Mouse (Mus musculus) stomach, embryonic 16.5 days (tissue): ENCODE data around the gene Ppm1f. TPM values are rescaled to one million over a fixed set of nuclear protein-coding genes. Genes with fewer than 3 reads are reported as not detected.
A peak's percentile ranks its signal among the peaks of the same experiment; 100 is the strongest.

Source experiments
- ATAC-seq: fragments of 200-750 bp; cut with Nextera tagmentation; 2 replicates; pipeline ENCODE4 v1.8.0; 2017; ENCODE audit warnings: moderate number of reproducible peaks, moderate TSS enrichment; ENCODE audit not compliant: insufficient read depth, low FRiP score
- H3K27ac ChIP-seq: fragments of 300-500 bp; sonication (generic); 2 replicates; pipeline ENCODE4 v1.5.1; 2014; ENCODE audit warnings: low read length
- H3K27me3 ChIP-seq: fragments of 300-500 bp; sonication (generic); 2 replicates; pipeline ENCODE4 v1.6.1; 2014; ENCODE audit warnings: low read length, control low read depth, mixed read lengths; ENCODE audit not compliant: control insufficient read depth, insufficient read depth
- H3K36me3 ChIP-seq: fragments of 300-500 bp; sonication (generic); 2 replicates; pipeline ENCODE4 v1.6.1; 2014; ENCODE audit warnings: low read length; ENCODE audit not compliant: control insufficient read depth, insufficient read depth
- H3K4me1 ChIP-seq: fragments of 300-500 bp; sonication (generic); 2 replicates; pipeline ENCODE4 v1.6.1; 2014; ENCODE audit warnings: low read length, control low read depth, mixed read lengths; ENCODE audit not compliant: control insufficient read depth, insufficient read depth
- H3K4me2 ChIP-seq: fragments of 300-500 bp; sonication (generic); 2 replicates; pipeline ENCODE4 v1.6.1; 2014; ENCODE audit warnings: low read depth, low read length, mixed read lengths
- H3K4me3 ChIP-seq: fragments of 300-500 bp; sonication (generic); replicated peaks from 2 replicates; pipeline ENCODE4 v1.5.1; 2014; ENCODE audit warnings: mild to moderate bottlenecking, low read length
- H3K9ac ChIP-seq: fragments of 300-500 bp; sonication (generic); 2 replicates; pipeline ENCODE4 v1.6.1; 2014; ENCODE audit warnings: low read length
- H3K9me3 ChIP-seq: fragments of 300-500 bp; sonication (generic); replicated peaks from 2 replicates; pipeline ENCODE4 v1.6.1; 2016; ENCODE audit warnings: low read length, control low read depth; ENCODE audit not compliant: control insufficient read depth
- WGBS: fragments of 180-500 bp; shearing (Covaris S2); extraction: QIAGEN DNeasy Blood & Tissue Kit; methylation state at CpG from one replicate; pipeline ENCODE4 v1.1.7; 2014; 5-methylcytosine and 5-hydroxymethylcytosine counted together
- polyA plus RNA-seq: library from polyadenylated mRNA; unstranded; fragments of >200 nt; fragmentation: Nextera tagmentation; extraction: Ambion mirVana; gene quantifications from 2 replicates; pipeline ENCODE4 v1.2.1, GENCODE M21; 2015

Gene Ppm1f
- polyA plus RNA-seq, 1 experiment from 2014 or later, result 23.1 TPM

DNA sequence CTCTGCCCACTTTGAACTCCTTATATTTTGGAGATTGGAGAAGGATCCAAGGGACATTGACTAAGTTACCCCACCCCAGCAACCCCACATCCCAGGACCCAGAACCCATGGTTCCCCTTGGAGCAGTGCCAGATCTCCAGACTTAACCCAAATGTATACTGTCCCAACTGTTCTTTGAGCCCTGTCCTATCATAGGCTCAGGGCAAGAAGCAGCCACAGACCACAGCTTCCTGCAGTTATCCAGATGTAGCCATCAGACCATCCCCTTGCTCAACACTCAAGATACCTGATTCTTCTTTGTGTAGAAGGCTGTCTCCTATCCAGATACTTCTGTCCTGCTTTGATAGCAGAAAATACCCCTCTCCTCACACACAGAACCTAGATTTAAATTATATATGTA, 31.1 kb upstream of the Ppm1f start:
- H3K4me1 ChIP-seq, result peaks cover 3% of the 10 kb centered on the region; the same call in 1 of the 2 replicates
- H3K36me3 ChIP-seq, result no peaks in the 10 kb centered on the region
- H3K27ac ChIP-seq, result no peak overlapping the region
- no peak overlapping the region for H3K4me3 ChIP-seq
- H3K4me2 ChIP-seq, result no peak overlapping the region
- no peak overlapping the region for H3K9ac ChIP-seq
- no peak for ATAC-seq
- H3K9me3 ChIP-seq, result no peaks in the 10 kb centered on the region
- no peaks in the 10 kb centered on the region for H3K27me3 ChIP-seq

DNA sequence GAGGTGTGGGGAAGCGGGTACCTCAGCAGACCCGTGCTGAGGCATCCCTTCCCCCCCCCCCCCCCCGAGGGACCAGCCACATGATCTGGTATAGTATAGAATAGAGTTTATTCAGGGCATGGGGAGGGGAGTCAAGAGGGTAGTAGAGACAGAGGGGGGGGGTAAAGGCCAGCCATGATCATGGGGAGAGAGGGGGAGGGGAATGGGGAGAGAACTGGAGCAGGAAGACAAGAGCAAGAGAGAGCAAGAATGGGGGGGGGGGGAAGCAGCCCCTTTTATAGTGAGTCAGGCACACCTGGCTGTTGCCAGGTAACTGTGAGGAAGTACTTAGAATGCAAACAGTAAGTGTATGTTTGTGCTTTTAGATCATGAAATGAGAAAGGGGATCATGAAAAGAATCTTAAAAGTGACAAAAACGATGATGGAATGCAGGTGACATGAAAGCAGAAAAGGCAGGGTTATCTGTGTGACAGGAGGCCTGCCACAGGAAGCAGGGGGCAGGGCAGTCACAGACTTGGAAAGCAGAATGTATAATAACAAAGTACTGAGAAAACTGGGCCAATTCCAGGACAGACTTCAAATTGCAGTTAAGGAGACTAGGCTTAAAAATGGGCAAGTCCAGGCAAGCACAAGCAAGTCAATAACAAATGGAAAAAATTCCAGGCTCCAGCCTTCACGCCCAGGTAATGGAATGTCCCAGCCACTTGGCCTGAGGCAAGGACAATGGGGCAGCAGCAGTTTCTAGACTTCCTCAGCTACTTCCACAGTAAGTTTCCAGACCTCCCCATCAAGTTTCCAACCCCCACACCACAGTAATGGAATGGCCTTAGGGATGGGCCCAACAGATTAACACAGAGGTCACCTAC, 30.3 kb upstream of the Ppm1f start:
- peak overlapping the region; percentile 72 for H3K27ac ChIP-seq
- ATAC-seq, result no peak
- no peak overlapping the region for H3K4me2 ChIP-seq
- no peaks in the 10 kb centered on the region for H3K36me3 ChIP-seq
- H3K4me3 ChIP-seq, result no peak overlapping the region
- no peak overlapping the region for H3K9ac ChIP-seq
- 40% methylated on average over 4 of the region's 5 CpGs for WGBS
- H3K4me1 ChIP-seq, result peaks cover 3% of the 10 kb centered on the region; the same call in 1 of the 2 replicates
- no peaks in the 10 kb centered on the region for H3K27me3 ChIP-seq
- no peaks in the 10 kb centered on the region for H3K9me3 ChIP-seq

DNA sequence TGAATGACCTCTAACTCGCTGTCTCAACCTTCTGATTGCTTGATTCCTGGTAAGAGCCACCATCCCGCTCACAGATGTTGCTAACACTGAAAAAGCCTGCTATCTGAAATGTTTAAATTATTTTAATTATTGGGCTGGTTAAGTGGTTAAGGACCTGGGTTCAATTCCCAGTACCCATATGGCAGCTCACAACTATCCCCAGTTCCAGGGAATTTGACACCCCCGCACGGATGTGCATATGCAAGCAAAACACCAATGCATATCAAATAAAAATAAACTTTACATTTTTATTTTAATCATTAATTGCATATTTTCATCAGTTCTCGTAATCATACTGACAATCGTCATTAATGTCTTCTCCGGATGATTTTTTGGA, 26.0 kb upstream of the Ppm1f start:
- Histone ChIP-seq H3K9me3 (no peaks in the 10 kb centered on the region), H3K4me1 (peaks cover 5% of the 10 kb centered on the region; the same call in 1 of the 2 replicates), H3K4me2 (peak overlapping the region; percentile 61), H3K27ac (peak overlapping the region; percentile 95), H3K27me3 (no peaks in the 10 kb centered on the region), H3K9ac (0 out of 2 replicates have a peak overlapping the region, but pooled peaks have one; percentile 38), H3K36me3 (no peaks in the 10 kb centered on the region), H3K4me3 (peak overlapping the region; percentile 63)
- ATAC-seq, result peak; percentile 19; the same call in 1 of the 2 replicates
- WGBS, result 35% methylated on average over 7 of the region's 7 CpGs

DNA sequence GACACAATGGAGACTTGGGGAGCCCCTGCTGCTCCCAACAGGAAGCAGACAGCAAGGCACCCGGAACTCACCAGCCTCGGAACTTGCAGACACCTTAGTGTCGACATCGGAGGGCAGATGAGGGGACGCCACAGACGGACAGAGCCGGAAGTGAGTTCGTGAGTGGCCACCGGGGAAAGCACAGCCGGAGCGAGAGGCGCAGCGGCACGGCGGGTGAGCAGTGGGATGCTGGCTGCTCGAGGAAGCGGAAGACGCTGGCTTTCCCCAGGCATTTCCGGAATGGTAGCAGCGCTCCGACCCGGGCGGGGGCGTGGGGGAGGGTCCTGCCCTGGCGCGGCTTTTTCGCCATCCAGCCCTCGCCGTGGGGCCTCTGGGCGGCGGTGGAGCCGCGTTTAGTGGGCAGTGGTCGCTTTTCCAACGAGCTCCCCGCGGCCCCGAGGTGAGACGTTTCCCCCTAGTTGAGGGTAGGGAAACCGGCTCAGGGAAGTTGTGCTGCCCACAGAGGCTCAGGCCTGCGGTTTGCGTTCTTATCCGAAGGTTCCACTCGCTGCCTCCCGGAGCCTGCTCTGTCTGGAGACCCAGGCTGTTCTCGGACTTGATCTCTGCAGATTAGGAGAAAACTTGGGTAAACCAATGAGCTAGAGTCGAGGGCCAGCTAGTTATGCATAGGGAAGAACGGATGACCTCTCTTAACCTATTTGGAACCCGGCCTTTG, 25.5 kb upstream of the Ppm1f start, which contains the start of the genes Top3b and Vpreb1:
Gene Top3b (plus strand): TSS at position 120 of the 715 bp plus-strand sequence.
Gene Vpreb1 (minus strand): TSS at position 227 of the 715 bp plus-strand sequence.
- WGBS, result under 1% methylated on average over 48 of the region's 49 CpGs
- H3K36me3 ChIP-seq, result peaks cover 2% of the 10 kb centered on the region
- ATAC-seq, result peak; percentile 98
- H3K9ac ChIP-seq, result peak within 1 kb of the TSS; percentile 81
- H3K27me3 ChIP-seq, result no peaks in the 10 kb centered on the region
- H3K4me3 ChIP-seq, result peak within 1 kb of the TSS; percentile 63
- 0 out of 2 replicates have a peak, but pooled peaks cover 1% of the 10 kb centered on the region for H3K9me3 ChIP-seq
- peak within 1 kb of the TSS; percentile 61 for H3K4me2 ChIP-seq
- peaks cover 5% of the 10 kb centered on the region; the same call in 1 of the 2 replicates for H3K4me1 ChIP-seq
- H3K27ac ChIP-seq, result peak within 1 kb of the TSS; percentile 95

DNA sequence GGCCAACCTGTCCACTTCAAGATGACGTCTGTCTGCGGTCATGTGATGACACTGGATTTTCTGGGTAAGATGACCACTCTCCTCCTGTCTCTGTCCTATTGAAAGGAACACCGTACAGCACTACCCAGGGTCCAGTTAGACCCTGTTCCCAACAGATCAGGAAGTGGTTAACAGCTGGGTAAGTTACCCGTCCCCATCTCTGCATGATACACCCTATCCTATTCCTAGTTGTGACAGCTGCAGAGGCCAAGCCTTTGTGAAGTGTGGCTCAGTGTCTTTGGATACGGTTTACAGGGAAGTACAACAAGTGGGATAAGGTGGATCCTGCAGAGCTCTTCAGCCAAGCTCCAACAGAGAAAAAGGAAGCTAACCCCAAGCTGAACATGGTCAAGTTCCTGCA, 17.2 kb upstream of the Ppm1f start:
- peaks cover 26% of the 10 kb centered on the region for H3K36me3 ChIP-seq
- no peak overlapping the region for H3K4me3 ChIP-seq
- H3K9me3 ChIP-seq, result peaks cover 7% of the 10 kb centered on the region; the same call in 1 of the 2 replicates
- 88% methylated on average over 5 of the region's 5 CpGs for WGBS
- H3K27ac ChIP-seq, result no peak overlapping the region
- no peaks in the 10 kb centered on the region for H3K4me1 ChIP-seq
- ATAC-seq, result no peak
- H3K4me2 ChIP-seq, result no peak overlapping the region
- no peaks in the 10 kb centered on the region for H3K27me3 ChIP-seq
- H3K9ac ChIP-seq, result no peak overlapping the region

DNA sequence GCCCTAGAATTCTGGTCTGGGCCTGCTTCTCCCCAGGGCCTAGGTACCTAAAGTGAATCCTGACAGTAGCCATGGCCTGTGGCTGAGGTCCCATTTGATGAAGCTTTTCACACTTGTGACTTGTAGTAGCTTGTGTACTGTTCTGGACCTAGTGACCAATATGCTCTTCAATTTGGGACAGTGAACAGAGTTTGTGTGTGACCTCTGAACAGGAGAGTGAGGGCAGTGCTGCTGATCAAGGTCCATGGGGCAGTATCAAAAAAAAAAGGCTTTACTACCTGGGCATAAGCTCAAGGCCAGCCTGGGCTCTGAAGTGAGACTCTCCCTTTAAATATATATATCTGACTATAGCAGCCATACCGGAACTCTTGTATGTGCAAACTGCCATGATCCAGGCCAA, 7.9 kb upstream of the Ppm1f start:
- H3K27me3 ChIP-seq, result no peaks in the 10 kb centered on the region
- no peak for ATAC-seq
- no peaks in the 10 kb centered on the region for H3K4me1 ChIP-seq
- no peak overlapping the region for H3K9ac ChIP-seq
- WGBS, result 100% methylated on average over 1 of the region's 1 CpGs
- H3K4me3 ChIP-seq, result no peak overlapping the region
- H3K27ac ChIP-seq, result no peak overlapping the region
- no peak overlapping the region for H3K4me2 ChIP-seq
- H3K36me3 ChIP-seq, result peaks cover 10% of the 10 kb centered on the region
- no peaks in the 10 kb centered on the region for H3K9me3 ChIP-seq

DNA sequence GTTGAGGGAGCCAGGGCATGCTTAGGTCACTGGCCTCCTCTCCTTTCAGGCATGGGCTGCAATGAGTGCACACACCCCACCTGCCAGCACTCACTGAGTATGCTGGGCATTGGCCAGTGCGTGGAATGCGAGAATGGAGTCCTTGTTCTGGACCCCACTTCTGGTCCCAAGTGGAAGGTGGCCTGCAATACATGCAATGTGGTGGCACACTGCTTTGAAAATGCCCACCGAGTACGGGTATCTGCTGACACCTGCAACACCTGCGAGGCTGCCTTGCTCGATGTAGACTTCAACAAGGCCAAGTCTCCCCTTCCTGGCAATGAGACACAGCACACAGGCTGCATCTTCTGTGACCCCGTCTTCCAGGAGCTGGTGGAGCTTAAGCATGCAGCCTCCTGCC, 3.9 kb upstream of the Ppm1f start:
- ATAC-seq, result no peak
- Histone ChIP-seq H3K4me2 (no peak overlapping the region), H3K27ac (no peak overlapping the region), H3K9ac (no peak overlapping the region), H3K4me3 (no peak overlapping the region), H3K27me3 (no peaks in the 10 kb centered on the region), H3K9me3 (no peaks in the 10 kb centered on the region), H3K4me1 (peaks cover 9% of the 10 kb centered on the region), H3K36me3 (peaks cover 10% of the 10 kb centered on the region; the same call in 1 of the 2 replicates)
- 94% methylated on average over 7 of the region's 7 CpGs for WGBS

DNA sequence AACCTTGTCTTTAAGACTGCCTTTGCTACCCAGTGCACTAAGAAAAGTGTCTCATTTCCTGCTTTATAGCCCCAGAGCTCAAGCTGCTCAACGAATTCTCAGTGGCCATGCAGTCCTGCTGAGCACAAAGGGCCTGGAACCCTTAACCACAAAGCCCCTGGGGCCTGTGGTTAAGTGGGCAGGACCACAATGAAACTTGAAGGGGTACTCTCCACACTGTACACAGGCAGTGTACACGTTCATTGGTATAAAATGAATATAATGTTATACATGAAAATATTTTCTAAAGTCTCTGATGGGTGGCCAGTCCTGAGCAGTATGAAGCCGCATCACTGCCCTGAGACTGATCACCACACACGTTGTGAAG, 271 bp upstream of the Ppm1f start:
- Histone ChIP-seq H3K36me3 (0 out of 2 replicates have a peak, but pooled peaks cover under 1% of the 10 kb centered on the region), H3K27me3 (no peaks in the 10 kb centered on the region), H3K4me1 (peaks cover 13% of the 10 kb centered on the region), H3K4me2 (no peak overlapping the region; the same call in 1 of the 2 replicates), H3K9me3 (no peaks in the 10 kb centered on the region), H3K27ac (no peak overlapping the region; the same call in 1 of the 2 replicates), H3K9ac (peak overlapping the region; percentile 32), H3K4me3 (peak overlapping the region; percentile 76)
- ATAC-seq, result no peak
- 28% methylated on average over 4 of the region's 4 CpGs for WGBS
